Mouse (Mus musculus) spleen, adult 2 months (tissue): ENCODE measurements around the gene Wdr3.

ENCODE experiments used
- CTCF ChIP-seq: fragments of 200-500 bp; IDR thresholded peaks from 2 replicates; pipeline ENCODE4 v1.5.1; 2011; ENCODE audit warnings: mild to moderate bottlenecking, inconsistent platforms; ENCODE audit not compliant: insufficient read depth, insufficient read length, insufficient replicate concordance; ENCODE audit errors: extremely low read depth
- POLR2A ChIP-seq: fragments of 200-500 bp; IDR thresholded peaks from 2 replicates; pipeline ENCODE4 v1.6.1; 2011; ENCODE audit warnings: low read depth, low read length, inconsistent platforms

- TF ChIP-seq CTCF (no peak), POLR2A (no peak)
These were observed 1.3 kb downstream of the Wdr3 start for GRCm38 (mm10) chr3:100160682-100161445.
